Mouse (Mus musculus) bone marrow macrophage, adult 2 months (primary cell): ENCODE measurements around the gene Mbd3. TPM values are rescaled to one million over a fixed set of nuclear protein-coding genes. Genes with fewer than 3 reads are reported as not detected.

Experiments used
- H3K27ac ChIP-seq: 2 replicates; pipeline ENCODE4 v1.5.1; 2012; ENCODE audit warnings: low read depth, low read length; ENCODE audit not compliant: insufficient read depth
- H3K4me1 ChIP-seq: 2 replicates; pipeline ENCODE4 v1.6.1; 2012; ENCODE audit warnings: low read length; ENCODE audit not compliant: control insufficient read depth, insufficient read depth
- H3K4me3 ChIP-seq: 2 replicates; pipeline ENCODE4 v1.5.1; 2012; ENCODE audit warnings: mild to moderate bottlenecking, low read length, moderate library complexity; ENCODE audit not compliant: insufficient read depth
- CTCF ChIP-seq: IDR thresholded peaks from 2 replicates; pipeline ENCODE4 v1.5.1; 2012; ENCODE audit warnings: low read depth, mild to moderate bottlenecking, low read length, moderate library complexity
- POLR2A ChIP-seq: IDR thresholded peaks from 2 replicates; pipeline ENCODE4 v1.6.1; 2012; ENCODE audit warnings: mild to moderate bottlenecking, low read depth, low read length, borderline replicate concordance
- polyA plus RNA-seq: library from polyadenylated mRNA; stranded (reverse); fragments of >200 nt; gene quantifications from 2 replicates; pipeline ENCODE4 v1.2.4, GENCODE M21; 2012; ENCODE audit not compliant: missing spikeins, insufficient read depth, insufficient read length

Mbd3 gene
- polyA plus RNA-seq, 1 experiment = 55.6 TPM

DNA sequence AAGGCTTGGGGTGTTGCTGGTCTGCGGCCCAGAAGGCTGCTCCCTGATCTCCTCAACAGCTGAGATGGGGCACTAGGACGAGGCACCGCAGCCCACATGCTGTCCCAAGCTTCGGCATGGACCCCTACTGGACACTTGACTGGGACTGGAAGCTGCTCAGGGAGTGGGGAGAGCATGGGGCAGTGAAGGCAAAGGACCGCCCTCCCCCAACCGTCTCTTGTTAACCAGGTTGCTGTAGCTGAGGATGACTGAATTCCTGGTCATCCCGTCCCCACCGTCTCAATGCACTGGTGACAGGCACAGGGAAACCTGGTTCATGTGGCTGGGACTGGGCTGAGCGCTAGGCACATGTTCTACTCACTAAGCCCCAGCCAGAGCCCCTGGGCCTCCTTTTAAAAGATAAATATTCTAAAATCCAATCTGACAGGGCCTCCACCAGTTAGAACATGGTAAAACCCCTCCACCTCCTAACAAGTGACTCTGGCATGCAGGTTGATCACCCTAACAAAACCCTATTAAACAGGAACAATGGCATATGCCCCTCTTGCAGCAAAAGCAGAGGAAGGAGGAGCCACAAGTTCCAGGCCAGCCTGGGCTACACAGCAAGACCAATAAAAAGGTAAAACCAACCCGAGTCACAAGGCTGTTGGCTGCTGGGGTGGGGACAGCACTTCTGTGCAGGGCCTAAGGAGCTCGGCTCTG is 2.4 kb downstream of the Mbd3 start:
- Histone ChIP-seq H3K4me1 (peaks cover 30% of the 10 kb centered on the region), H3K27ac (peak overlapping the region; percentile 91; the same call in 1 of the 2 replicates), H3K4me3 (peak overlapping the region; percentile 84)
- TF ChIP-seq POLR2A (no peak), CTCF (no peak)

GRCm38 (mm10) chr10:80395025-80395627 is 4.2 kb downstream of the Mbd3 start:
- no peak for TF ChIP-seq POLR2A
- TF ChIP-seq CTCF = no peak
- peaks cover 13% of the 10 kb centered on the region for H3K4me1 ChIP-seq

GRCm38 (mm10) chr10:80392687-80393086 is 6.7 kb downstream of the Mbd3 start:
- TF ChIP-seq POLR2A = no peak
- no peak for TF ChIP-seq CTCF
- H3K27ac ChIP-seq = no peak overlapping the region
- peaks cover 26% of the 10 kb centered on the region for H3K4me1 ChIP-seq
- no peak overlapping the region for H3K4me3 ChIP-seq

More at GRCm38 (mm10) chr10:80395025-80395627, 4.2 kb downstream of the Mbd3 start:
- Histone ChIP-seq H3K4me3 (no peak overlapping the region), H3K27ac (no peak overlapping the region)

DNA sequence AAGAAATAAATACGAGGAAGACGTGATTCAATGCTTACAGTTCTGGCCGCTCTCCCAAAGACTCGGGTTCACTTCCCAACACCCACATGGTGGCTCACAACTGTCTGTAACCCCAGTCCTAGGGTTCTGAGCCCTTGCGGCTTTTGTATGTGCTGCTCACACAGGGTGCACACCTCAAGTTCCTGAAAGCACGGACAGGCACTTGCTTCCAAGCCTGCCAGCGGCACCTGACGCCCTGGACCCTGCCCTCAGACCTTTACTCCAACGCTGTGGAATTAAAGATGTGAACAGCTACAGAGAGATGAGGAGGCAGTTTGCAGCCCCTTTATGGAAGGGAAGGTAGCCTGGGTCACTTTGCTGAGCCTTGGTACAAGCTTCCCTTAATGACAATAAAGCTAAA is 8.7 kb downstream of the Mbd3 start:
- H3K4me1 ChIP-seq = peaks cover 22% of the 10 kb centered on the region
- TF ChIP-seq POLR2A (no peak), CTCF (no peak)
- no peak overlapping the region for H3K4me3 ChIP-seq
- no peak overlapping the region for H3K27ac ChIP-seq

GRCm38 (mm10) chr10:80389185-80389708 is 10.1 kb downstream of the Mbd3 start:
- no peak overlapping the region for H3K4me3 ChIP-seq
- H3K4me1 ChIP-seq = peaks cover 25% of the 10 kb centered on the region
- no peak overlapping the region; the same call in 1 of the 2 replicates for H3K27ac ChIP-seq
- TF ChIP-seq CTCF = no peak
- TF ChIP-seq POLR2A = no peak

- Histone ChIP-seq H3K4me3 (no peak overlapping the region), H3K4me1 (peaks cover 25% of the 10 kb centered on the region), H3K27ac (no peak overlapping the region)
- no peak for TF ChIP-seq CTCF
- no peak for TF ChIP-seq POLR2A
Observed at GRCm38 (mm10) chr10:80388731-80389130, 10.6 kb downstream of the Mbd3 start.

- Histone ChIP-seq H3K4me1 (peaks cover 25% of the 10 kb centered on the region), H3K27ac (peak within 1 kb of the TSS; percentile 29), H3K4me3 (peak within 1 kb of the TSS; percentile 80)
- TF ChIP-seq POLR2A (no peak), CTCF (no peak)
Observed at GRCm38 (mm10) chr10:80387522-80387959, 11.8 kb downstream of the Mbd3 start, which contains the start of gene Mex3d. Mex3d (minus strand) TSS chr10:80387659.

DNA sequence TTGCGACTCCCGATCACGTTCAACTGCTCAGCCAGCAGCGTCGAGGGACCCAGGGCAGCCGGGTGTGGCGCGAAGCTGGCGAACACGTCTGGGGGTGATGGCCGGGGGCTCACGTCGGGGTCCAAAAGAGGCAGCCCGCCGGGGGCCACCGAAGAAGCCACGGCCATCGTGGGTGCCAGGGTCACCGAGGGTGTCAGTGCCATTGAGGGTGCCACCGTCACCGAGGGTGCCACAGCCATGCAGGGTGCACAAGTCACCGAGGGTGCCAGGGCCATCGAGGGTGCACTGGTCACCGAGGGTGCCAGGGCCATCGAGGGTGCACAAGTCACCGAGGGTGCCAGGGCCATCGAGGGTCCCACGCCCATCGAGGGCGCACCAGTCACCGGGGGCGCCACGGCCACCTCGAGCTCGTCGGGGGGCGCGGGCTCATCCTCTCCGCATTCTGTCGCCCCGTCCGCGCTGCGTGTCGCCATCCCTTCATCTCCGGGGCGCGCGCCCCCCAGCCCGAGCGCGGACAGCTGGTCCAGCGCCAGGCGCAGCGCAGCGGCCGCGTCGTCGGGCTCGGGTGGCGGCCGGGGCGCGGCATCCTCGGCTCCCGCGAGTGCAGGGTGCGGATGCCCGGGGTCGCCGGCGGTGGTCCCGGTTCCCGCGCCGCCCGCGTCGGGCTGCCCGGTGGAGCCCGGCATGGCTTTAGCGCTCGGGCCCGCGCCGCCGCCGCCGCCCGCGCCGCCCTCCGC is 12.4 kb downstream of the Mbd3 start:
- Histone ChIP-seq H3K4me1 (peaks cover 25% of the 10 kb centered on the region), H3K4me3 (peak overlapping the region; percentile 66), H3K27ac (no peak overlapping the region)
- TF ChIP-seq POLR2A (no peak), CTCF (no peak)

DNA sequence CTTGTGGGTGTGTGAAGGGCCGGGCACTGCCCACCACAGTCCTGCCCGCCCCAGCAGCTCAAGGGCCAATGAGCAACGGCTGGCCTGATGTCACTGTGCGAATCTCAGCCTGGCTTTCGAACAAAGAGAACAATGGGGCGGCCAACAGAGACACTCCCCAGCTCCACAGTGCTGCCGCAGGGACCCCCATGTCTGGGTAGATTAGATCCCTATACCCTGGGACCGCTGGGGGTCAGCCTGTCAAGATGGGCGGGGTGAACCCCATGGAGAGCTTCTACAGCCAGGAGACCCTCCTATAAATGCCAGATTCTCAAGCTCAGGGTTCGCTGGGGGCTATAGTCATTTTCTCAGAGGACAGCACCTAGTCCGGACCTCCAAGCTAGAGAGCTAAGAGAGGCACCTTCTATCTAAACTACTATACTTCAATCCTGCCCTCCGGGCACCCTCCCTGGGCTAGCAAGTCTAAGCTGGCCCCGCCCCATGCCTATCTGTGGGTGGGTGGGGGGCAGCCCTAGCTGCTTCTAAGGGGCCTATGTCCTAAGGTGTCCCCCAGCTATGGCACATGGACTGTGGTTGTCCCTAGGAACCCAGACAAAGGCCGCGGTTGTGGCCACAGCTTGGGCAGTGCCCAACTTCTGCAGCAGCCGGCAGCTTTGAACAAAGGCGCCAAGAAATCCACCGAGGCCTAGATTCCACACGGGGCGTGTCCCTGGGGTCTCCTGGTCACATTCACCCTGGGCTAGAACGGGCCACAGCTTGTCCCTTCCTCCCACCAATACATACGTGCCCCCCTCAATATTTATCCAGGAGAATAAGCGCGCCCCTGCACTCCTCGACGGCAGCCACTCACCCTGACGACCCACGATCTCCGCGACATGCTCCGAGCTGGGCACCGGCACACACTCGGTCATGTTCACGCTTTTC is 13.3 kb downstream of the Mbd3 start:
- H3K4me3 ChIP-seq = peak overlapping the region; percentile 66
- no peak overlapping the region for H3K27ac ChIP-seq
- TF ChIP-seq POLR2A (no peak), CTCF (no peak)
- peaks cover 25% of the 10 kb centered on the region for H3K4me1 ChIP-seq
